Mouse (Mus musculus): ENCODE results near the gene Ddb2.
A peak's percentile ranks its signal among the peaks of the same experiment; 100 is the strongest.

DNA sequence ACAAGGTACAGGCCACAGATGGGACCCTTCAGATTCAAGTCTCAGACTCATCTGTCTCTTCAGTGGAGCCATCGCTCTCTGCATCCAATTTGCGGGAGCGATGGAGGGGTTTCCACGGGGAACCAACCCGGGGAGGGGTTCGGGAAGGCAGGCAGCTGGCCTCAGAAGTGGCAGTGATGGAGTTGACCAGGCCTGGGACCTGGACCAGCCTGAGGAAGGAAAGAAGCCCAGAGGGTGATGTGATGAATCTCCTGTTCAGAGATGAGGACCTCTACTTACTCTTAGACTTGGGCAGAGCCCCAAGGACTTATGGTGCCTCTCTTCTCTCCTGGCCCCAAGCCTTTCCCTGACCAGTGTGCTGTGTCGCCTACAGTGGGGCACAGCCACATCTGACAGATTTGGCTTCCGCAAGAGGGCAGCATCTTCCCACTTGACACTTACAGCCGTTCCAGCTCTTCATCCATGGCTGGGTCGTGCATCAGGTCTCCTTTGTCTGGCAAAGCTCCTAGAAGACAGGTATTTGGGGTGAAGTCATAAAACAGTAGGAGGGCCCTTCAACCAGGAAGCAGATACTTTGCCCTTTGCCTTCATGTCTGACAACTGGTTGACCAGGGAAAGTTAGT is 42.1 kb upstream of the Ddb2 start:
- TF ChIP-seq MAX (IDR thresholded peaks at IDR 0.05; ENCODE audit: low read depth) (no peak), POLR2A (IDR thresholded peaks at IDR 0.05; ENCODE audit: insufficient read length, low read depth) (peak; percentile 31), TCF12 (IDR thresholded peaks at IDR 0.05; ENCODE audit: insufficient read depth, poor library complexity, severe bottlenecking) (no peak), E2F4 (IDR thresholded peaks at IDR 0.05; ENCODE audit: insufficient read depth) (no peak), TCF3 (IDR thresholded peaks at IDR 0.05; ENCODE audit: insufficient read length, low read depth) (no peak)
